Mouse (Mus musculus) megakaryocyte progenitor cell, adult 5-6 weeks (primary cell): ENCODE results near the gene Gm13124. TPM values are rescaled to one million over a fixed set of nuclear protein-coding genes. Genes with fewer than 3 reads are reported as not detected.
"Not testable (repeated sequence)": the region's sequence is repeated elsewhere in the genome, so short reads cannot be mapped to it uniquely, and the experiment has no call there.

Source experiments
- ATAC-seq: replicated peaks from 2 replicates; pipeline ENCODE4 v1.8.0; 2016; ENCODE audit warnings: mild to moderate bottlenecking, moderate TSS enrichment, inconsistent platforms; ENCODE audit not compliant: poor library complexity
- total RNA-seq, 2 experiments: library from RNA; stranded (forward) in 1 of 2; stranded (reverse) in 1 of 2; fragments of 157-497, 149-512 nt in 1 of 2; fragments of 200-1000 nt in 1 of 2; gene quantifications; 2 replicates each; pipeline versions ENCODE4 v1.2.3 to v1.2.4; 2015 to 2017

Gm13124 gene
- total RNA-seq (2015) (not detected in 2 replicates), total RNA-seq (2017) (not detected in 2 replicates)

DNA sequence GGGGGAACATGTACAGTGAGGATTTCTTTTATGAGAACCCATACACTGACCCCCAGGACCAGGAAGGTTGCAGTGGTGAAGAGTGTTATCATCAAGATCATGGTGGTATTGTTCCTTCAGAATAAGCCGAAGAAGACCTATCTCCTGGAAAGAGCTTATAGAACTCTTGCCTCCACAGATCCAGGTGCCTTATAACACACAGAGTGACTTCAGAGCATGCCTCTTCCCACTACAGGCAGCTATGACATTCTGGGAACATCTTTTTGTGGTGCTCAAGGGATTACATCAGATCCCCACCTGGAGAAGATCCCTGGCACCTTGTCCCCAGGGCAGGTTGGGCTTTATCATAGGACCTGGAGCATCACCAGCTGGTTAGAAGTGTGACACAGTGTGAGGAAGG, at the start of gene Gm13124:
Gene Gm13124, minus strand, starts transcription at position 101 of the 400 bp plus-strand sequence.
- ATAC-seq, result no peak

DNA sequence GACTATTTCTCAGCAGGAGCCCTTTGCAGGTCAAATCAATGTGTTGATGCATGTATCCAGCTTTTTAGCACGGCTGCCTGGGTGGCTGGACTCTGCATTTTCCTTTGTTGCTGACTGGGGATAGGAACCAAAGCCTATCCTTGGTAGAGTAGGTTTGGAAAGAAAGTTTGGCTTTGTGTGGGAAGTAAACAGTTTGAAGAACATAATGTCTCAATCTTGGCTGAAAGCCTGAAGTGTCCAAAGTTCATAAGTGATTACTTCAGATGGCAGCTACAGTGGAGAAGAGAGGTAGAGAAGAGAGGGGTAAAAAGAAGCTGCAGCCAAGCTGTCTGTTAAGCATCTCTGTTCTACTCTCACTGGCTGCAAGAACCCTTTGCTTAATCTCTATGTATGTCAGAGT, 49.7 kb upstream of the Gm13124 start:
- no peak for ATAC-seq

DNA sequence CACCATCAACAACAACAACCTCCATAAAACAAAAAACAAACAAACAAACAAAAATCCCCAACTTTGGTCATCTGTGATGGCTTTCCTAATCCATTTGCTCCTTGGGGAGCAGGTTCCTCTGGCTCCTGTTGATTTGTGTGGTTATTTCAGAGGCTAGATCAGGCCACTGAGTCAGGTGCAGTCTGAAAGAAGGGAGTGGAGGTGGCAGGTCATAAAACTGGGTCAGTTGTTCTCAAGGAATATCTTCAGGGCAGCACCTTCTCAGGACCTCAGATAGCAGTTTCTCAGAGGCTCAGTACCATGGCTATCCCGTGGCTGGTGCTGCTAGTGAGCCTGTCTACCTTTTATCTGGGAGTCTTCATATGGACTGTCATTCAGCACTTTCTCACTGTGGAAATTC, 48.5 kb upstream of the Gm13124 start, which contains the start of gene Aadacl4:
Gene Aadacl4, plus strand, starts transcription at position 301 of the 400 bp plus-strand sequence.
- no peak for ATAC-seq

DNA sequence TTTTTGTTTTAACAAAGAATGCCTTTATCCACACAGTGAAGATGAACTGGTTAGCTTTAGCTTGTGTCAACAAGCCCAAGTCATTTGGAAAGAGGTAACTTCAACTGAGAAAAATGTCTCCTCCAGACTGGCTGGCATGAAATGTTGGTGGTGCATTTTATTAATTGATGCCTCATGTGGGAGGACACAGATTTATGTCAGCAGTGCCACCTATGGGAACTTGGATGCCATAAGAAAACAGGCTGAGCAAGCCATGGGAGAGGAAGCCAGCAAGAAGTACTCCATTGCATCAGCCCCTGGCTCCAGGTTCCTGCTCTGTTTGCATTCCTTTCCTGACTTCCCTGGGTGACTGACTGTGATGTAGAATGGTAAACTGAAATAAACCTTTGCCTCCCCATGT, 27.9 kb upstream of the Gm13124 start:
- no peak for ATAC-seq

DNA sequence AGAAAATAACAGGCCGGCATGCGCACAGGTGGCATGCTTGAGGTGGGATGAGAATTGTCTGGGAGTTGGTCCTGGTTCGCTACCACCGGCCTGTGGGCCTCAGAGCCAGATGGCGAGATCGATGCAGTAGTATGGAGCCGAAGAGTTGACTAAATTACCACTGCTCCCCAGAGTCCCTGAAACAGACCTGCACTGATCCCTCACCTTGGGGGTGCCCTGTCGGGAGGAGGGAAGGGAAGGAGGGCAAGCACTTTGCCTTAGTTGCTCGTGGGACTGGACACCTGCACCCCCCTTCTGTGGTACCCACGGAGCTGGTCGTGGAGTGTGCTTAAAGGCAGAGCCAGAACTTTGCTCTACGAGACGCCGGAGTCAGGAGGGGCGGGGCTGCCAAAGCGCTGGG, 21.3 kb upstream of the Gm13124 start:
- peak; percentile 39 for ATAC-seq

DNA sequence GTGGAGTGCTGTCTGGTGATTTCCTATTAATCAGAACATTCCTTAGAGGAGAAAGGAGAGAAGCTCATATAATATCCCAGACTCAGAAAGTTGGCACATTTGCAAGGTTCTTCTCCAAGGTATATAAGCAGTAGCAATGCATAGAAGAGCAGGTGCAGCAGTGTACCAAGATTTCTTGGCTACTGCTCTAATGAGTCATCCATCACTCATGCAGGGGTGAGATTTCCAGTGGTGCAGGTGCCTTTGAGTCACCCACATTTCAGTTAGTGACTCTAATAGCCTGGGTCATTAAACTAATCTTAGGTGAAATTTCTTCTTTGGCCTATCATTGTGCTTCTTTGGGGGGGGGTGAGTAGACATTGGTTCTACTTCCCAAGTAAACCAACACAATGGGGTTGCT, 2.8 kb upstream of the Gm13124 start:
- ATAC-seq, result no peak

DNA sequence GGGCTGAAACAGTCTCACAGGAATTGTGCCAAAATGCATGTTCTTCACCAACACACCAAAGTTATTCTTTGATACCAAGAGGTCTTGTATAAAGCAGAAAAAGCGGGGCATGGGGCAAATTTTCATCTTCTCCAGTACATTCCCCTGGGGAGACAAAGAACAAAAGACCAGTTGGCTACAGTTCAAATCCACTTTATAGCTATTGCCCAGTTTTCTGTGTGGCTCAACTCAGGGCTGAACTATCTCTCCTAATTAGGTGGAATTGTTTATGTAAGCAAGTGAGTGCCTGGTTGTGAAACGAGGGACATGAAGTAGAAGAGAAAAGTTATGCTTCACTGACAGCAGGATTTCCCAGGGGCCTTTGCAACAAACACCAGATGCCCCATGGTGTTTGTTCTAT, 3.7 kb downstream of the Gm13124 start:
- no peak for ATAC-seq

DNA sequence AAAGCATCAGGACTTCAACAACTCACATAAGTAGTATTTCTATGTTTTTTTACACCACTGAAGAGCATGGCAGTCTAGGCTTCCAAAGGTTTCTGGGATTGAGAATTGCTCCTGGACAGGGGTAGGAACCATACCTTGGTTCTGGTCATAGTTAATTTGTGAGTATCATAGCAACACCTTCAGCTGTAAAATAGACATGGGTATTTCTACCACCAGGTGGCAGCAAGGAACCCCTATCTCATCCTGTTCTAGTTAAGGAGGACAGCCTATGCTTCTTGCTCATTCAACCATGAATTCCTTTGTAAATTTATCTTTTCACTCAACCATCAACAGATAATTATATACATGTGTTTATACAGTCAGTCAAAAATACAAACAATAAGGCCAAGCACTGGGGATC, 5.1 kb downstream of the Gm13124 start:
- peak; percentile 76 for ATAC-seq

DNA sequence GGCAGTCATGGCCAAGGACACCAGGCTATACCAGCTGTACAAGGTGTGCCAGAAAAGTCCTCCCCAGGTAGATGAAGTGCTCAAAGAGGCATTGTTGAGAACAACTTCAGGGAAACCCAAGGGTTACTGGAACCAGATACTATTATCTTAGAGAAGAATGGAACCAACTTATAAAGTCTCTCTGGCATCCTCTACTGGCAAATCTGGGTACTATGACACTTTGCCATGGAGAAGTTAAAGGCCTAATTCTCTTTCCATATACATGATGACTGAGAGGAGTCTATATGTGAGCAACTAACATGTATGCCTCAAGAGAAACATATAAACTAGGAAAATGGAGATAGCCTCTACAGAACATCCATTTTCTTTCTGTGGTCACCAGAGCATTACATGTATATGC, 13.8 kb downstream of the Gm13124 start:
- 0 out of 2 replicates have a peak, but pooled peaks have one; percentile 23 for ATAC-seq

DNA sequence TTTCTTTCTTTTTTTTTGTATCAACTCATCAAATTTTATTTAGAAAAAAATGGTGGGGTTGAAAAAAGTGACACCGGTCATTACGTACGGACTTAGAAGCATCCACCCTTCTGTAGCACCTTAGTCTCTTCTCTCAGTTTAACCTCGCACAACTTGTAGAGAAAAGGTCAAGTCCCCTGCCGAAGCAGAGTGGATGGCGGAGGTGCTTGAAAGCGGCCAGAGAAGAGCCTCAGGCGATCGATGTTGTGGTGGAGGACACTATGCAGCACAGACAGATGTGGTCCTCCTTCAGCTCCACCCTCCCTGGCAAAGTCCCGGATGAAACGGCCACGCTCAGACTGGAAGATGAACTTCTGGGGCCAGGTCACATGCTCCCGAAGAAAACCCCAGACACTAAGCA, 19.6 kb downstream of the Gm13124 start:
- ATAC-seq, result not testable (repeated sequence)

DNA sequence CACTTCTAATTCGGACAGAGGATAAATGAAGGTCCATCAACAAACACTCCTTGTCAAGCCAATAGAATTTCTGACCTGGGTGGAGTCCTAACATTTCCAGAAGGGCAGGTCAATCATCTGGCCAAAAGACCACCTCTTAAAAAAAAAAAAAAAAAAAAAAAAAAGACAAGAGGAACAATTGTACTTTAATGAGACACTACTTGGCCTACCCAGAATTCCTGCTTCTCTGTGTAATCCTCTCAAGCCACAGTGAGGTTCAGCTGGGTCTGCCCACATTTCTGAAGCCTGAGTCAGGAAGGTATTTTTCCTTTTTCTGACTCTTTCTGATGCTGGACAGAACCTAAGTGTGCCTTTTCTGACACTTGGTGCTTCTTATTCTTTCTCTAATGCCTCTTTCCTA, 20.2 kb downstream of the Gm13124 start:
- no peak for ATAC-seq

DNA sequence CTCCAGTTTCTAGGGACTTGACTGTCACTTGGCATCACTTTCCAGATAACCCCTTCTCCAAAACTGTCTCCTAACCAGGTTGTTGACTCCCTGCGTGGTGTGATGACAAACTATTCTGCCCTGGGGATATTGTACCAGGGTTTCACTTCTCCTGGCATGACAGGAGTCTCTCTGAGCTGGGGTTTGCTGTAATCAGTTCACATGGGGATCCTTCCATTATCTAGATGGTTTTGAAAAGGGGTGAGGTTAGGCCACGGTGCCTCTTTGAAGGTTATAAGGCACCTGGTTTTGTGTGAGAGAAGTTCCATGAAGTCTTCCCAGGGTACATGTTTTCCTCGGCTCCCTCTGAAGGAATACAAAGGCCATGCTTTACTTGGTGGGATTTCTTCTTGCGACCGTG, 45.4 kb downstream of the Gm13124 start, which contains the start of gene 9430007A20Rik:
Gene 9430007A20Rik, plus strand, starts transcription at position 301 of the 400 bp plus-strand sequence.
- no peak for ATAC-seq

DNA sequence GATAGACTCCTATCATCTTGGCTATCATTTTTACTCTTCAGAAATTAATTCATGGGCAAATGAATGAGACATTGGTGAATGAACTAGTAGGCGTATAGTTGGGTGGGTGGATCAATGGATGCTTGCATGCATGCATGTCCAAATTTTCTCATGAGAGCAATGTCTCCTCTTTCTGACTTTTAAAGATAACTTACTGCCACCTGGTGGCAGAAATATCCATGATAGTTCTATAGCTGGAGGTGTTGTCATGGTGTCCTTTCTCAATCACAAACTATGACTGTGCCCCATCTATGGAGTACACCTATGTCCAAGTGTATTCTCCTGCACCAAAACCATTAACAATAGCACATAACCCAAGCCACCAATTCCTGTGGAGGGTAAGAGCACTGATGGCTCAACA, 58.4 kb downstream of the Gm13124 start:
- ATAC-seq, result peak; percentile 52; the same call in 1 of the 2 replicates

Other genes starting within 250 kb of the Gm13124 start
- gene Gm13128, start 234.9 kb downstream of the Gm13124 start, total RNA-seq (2015), result not detected in 2 replicates
- not detected in 2 replicates for gene Gm13128, start 234.9 kb downstream of the Gm13124 start, total RNA-seq (2017)
- not detected in 2 replicates for gene Gm13119, start 207.2 kb downstream of the Gm13124 start, total RNA-seq (2015)
- not detected in 2 replicates for gene Gm13119, start 207.2 kb downstream of the Gm13124 start, total RNA-seq (2017)
- not detected in 2 replicates for gene Pramef20, start 187.2 kb downstream of the Gm13124 start, total RNA-seq (2015)
- not detected in 2 replicates for gene Pramef20, start 187.2 kb downstream of the Gm13124 start, total RNA-seq (2017)
- gene Pramef12, start 156.7 kb downstream of the Gm13124 start, total RNA-seq (2015), result not detected in 2 replicates
- gene Pramef12, start 156.7 kb downstream of the Gm13124 start, total RNA-seq (2017), result not detected in 2 replicates
- not detected in 2 replicates for gene 1700012P22Rik, start 126.4 kb downstream of the Gm13124 start, total RNA-seq (2015)
- gene 1700012P22Rik, start 126.4 kb downstream of the Gm13124 start, total RNA-seq (2017), result not detected in 2 replicates
- not detected in 2 replicates for gene Gm9944, start 111.8 kb downstream of the Gm13124 start, total RNA-seq (2015)
- not detected in 2 replicates for gene Gm9944, start 111.8 kb downstream of the Gm13124 start, total RNA-seq (2017)
- not detected in 2 replicates for gene Aadacl3, start 101.4 kb downstream of the Gm13124 start, total RNA-seq (2015)
- gene Aadacl3, start 101.4 kb downstream of the Gm13124 start, total RNA-seq (2017), result not detected in 2 replicates
- gene 9430007A20Rik, start 45.3 kb downstream of the Gm13124 start, total RNA-seq (2015), result not detected in 2 replicates
- gene 9430007A20Rik, start 45.3 kb downstream of the Gm13124 start, total RNA-seq (2017), result not detected in 2 replicates
- not detected in 2 replicates for gene Aadacl4, start 48.6 kb upstream of the Gm13124 start, total RNA-seq (2015)
- gene Aadacl4, start 48.6 kb upstream of the Gm13124 start, total RNA-seq (2017), result not detected in 2 replicates
- not detected in 2 replicates for gene Gm436, start 121.2 kb upstream of the Gm13124 start, total RNA-seq (2015)
- gene Gm436, start 121.2 kb upstream of the Gm13124 start, total RNA-seq (2017), result not detected in 2 replicates
- not detected in 2 replicates for gene Gm13178, start 156.3 kb upstream of the Gm13124 start, total RNA-seq (2015)
- gene Gm13178, start 156.3 kb upstream of the Gm13124 start, total RNA-seq (2017), result not detected in 2 replicates
- gene Gm438, start 221.4 kb upstream of the Gm13124 start, total RNA-seq (2015), result not detected in 2 replicates
- not detected in 2 replicates for gene Gm438, start 221.4 kb upstream of the Gm13124 start, total RNA-seq (2017)